Mouse (Mus musculus) MEL (cell line): ENCODE measurements around the gene Gjc2.

ENCODE experiments used
- CTCF ChIP-seq, 3 experiments: IDR thresholded peaks in 2 of 3; conservative IDR thresholded peaks in 1 of 3; 2 replicates each; pipeline ENCODE4 v1.5.1; 2011 to 2012; ENCODE audit warnings: low read length in 3 of 3, low read depth in 2 of 3, mild to moderate bottlenecking in 2 of 3, improper control_type of control experiment in 1 of 3, inconsistent platforms in 1 of 3, mixed read lengths in 1 of 3, moderate library complexity in 1 of 3; ENCODE audit not compliant: control insufficient read depth in 1 of 3, insufficient read depth in 1 of 3, poor library complexity in 1 of 3, severe bottlenecking in 1 of 3
- E2F4 ChIP-seq: IDR thresholded peaks from 2 replicates; pipeline ENCODE4 v1.6.1; 2011; ENCODE audit warnings: low read depth, low read length, improper control_type of control experiment, borderline replicate concordance
- GATA1 ChIP-seq: IDR thresholded peaks from 2 replicates; pipeline ENCODE4 v1.6.1; 2011; ENCODE audit warnings: low read depth, low read length, improper control_type of control experiment
- HCFC1 ChIP-seq: IDR thresholded peaks from 2 replicates; pipeline ENCODE4 v1.6.1; 2012; ENCODE audit warnings: low read depth, mild to moderate bottlenecking, inconsistent platforms, low read length, improper control_type of control experiment, moderate library complexity
- MAFK ChIP-seq: IDR thresholded peaks from 2 replicates; pipeline ENCODE4 v1.6.1; 2011; ENCODE audit warnings: low read depth, mild to moderate bottlenecking, low read length, improper control_type of control experiment, borderline replicate concordance
- MAZ ChIP-seq: IDR thresholded peaks from 2 replicates; pipeline ENCODE4 v1.6.1; 2012; ENCODE audit warnings: low read depth, mild to moderate bottlenecking, inconsistent platforms, low read length, improper control_type of control experiment
- POLR2A ChIP-seq, 2 experiments: IDR thresholded peaks; 2 replicates each; pipeline ENCODE4 v1.6.1; 2011 to 2012; ENCODE audit warnings: low read length in 2 of 2, mild to moderate bottlenecking in 2 of 2, control low read depth in 1 of 2, improper control_type of control experiment in 1 of 2, low read depth in 1 of 2, moderate library complexity in 1 of 2; ENCODE audit not compliant: control insufficient read depth in 1 of 2, insufficient read depth in 1 of 2, poor library complexity in 1 of 2
- POLR2AphosphoS5 ChIP-seq: IDR thresholded peaks from 2 replicates; pipeline ENCODE4 v1.6.1; 2012; ENCODE audit warnings: low read depth, borderline replicate concordance, mild to moderate bottlenecking, inconsistent platforms, low read length, moderate library complexity, mixed read lengths
- SMC3 ChIP-seq: IDR thresholded peaks from 2 replicates; pipeline ENCODE4 v1.6.1; 2011; ENCODE audit warnings: low read depth, low read length, improper control_type of control experiment
- USF2 ChIP-seq, 2 experiments: IDR thresholded peaks; 2 replicates each; pipeline ENCODE4 v1.6.1; 2011 to 2012; ENCODE audit warnings: improper control_type of control experiment in 2 of 2, low read length in 2 of 2, borderline replicate concordance in 1 of 2, inconsistent platforms in 1 of 2, low read depth in 1 of 2, mild to moderate bottlenecking in 1 of 2; ENCODE audit not compliant: insufficient read depth in 1 of 2

- TF ChIP-seq MAZ (no peak), MAFK (no peak), CTCF (IDR thresholded peaks at IDR 0.05 in 2 of 3, conservative IDR thresholded peaks at IDR 0.05 in 1 of 3; ENCODE audit: control insufficient read depth in 1 of 3, insufficient read depth in 1 of 3, low read depth in 2 of 3, low read length in 3 of 3, poor library complexity in 1 of 3, severe bottlenecking in 1 of 3) (no peak), GATA1 (no peak), SMC3 (no peak), HCFC1 (no peak), E2F4 (no peak), POLR2A (IDR thresholded peaks at IDR 0.05; ENCODE audit: control insufficient read depth in 1 of 2, insufficient read depth in 1 of 2, low read depth in 1 of 2, low read length in 2 of 2, poor library complexity in 1 of 2) (no peak), USF2 (IDR thresholded peaks at IDR 0.05; ENCODE audit: borderline replicate concordance in 1 of 2, insufficient read depth in 1 of 2, low read depth in 1 of 2, low read length in 2 of 2) (no peak), POLR2AphosphoS5 (no peak)
Observed at GRCm38 (mm10) chr11:59226787-59227603, 44.0 kb upstream of the Gjc2 start.
